Mouse (Mus musculus) inflammation-experienced regulatory T-cells, adult 16 weeks (primary cell): ENCODE results near the gene Psmd7. TPM values are rescaled to one million over a fixed set of nuclear protein-coding genes. Genes with fewer than 3 reads are reported as not detected.

Experiments
- polyA plus RNA-seq: library from polyadenylated mRNA; unstranded; fragments of 100-300 nt; shearing (Covaris generic); gene quantifications from one replicate; pipeline ENCODE4 v1.2.1, GENCODE M21; 2017

Gene Psmd7
- polyA plus RNA-seq = 132 TPM

DNA sequence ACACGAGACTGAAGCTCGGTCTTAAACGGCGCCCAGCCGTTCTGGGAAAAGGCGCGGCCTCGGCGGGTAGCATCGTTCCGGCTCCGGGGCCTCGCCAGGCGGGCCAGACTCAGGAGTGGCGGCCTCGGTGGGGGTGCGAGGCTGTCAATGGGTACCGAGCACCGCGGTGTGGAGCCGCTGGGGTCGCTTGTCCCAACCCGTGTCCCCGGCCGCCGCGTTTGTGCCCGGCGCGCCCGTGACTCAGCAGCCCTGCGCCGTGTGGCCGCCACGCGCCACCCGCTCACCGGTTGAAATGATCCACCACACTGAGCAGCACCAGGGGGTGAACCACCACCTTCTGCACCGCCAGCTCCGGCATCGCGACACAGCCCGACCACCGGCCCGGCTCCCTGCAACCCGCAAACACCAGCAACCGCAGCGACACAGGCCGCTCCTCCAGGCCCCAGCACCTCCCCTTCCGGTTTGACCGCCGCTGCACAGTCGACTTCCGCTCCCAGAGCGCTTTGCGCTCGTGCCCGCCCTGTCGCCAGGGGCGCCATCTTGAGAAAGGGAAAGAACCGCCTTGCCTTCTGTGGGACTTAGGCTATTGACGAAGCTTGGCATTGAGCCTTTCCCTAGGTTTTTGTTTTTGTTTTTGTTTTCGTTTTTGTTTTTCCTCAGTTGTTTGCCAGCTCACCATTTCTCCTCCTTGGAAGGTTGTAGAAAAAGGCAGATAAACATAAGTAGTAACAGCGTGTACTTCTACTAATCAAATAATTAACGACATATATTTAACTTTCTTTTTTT, at the start of gene Psmd7:
Psmd7 (minus strand) TSS at position 470 of the 786 bp plus-strand sequence.

Other genes with a start within 250 kb of the Psmd7 start
- gene Nqo1, start 185.3 kb downstream of the Psmd7 start, polyA plus RNA-seq = 1.6 TPM
- 75.4 TPM for gene Nob1, start 163.4 kb downstream of the Psmd7 start, polyA plus RNA-seq
- 155 TPM for gene Wwp2, start 152.1 kb downstream of the Psmd7 start, polyA plus RNA-seq